Mouse (Mus musculus): ENCODE measurements around the gene Aprt.

GRCm38 (mm10) chr8:122571750-122572267 lies 4.9 kb downstream of the Aprt start:
- TF ChIP-seq CTCF (IDR thresholded peaks at IDR 0.05; ENCODE audit: low read depth) (no peak), EP300 (IDR thresholded peaks at IDR 0.05; ENCODE audit: low read depth) (no peak)
